In genomic region chr15:89315190-89315731, GRCm38 (mm10) we compare ENCODE assay signal across 8 mouse cellular contexts. TPM values are rescaled to one million over a fixed set of nuclear protein-coding genes. Genes with fewer than 3 reads are reported as not detected.
DNase-seq lines count a peak whose midpoint lies in the region; ATAC-seq and TF ChIP-seq lines count a peak whose summit lies in the region.

TSS of gene Sbf1 (minus strand) at chr15:89315311.

- peak; percentile 93 for ATAC-seq in activated CD4-positive, CD25-positive, alpha-beta regulatory T cell, adult 4 months

- peak within 1 kb of the TSS; percentile 79 for H3K4me3 ChIP-seq in cortical plate, adult 2 months (ENCODE audit: insufficient read depth, low read length)
- H3K4me3 ChIP-seq in megakaryocyte, embryonic 14.5 days (replicated peaks), result peak within 1 kb of the TSS; percentile 100

- H3K9me3 ChIP-seq in megakaryocyte, embryonic 14.5 days, result no peaks in the 10 kb centered on the region

- peaks cover 11% of the 10 kb centered on the region; the same call in 1 of the 2 replicates for H3K4me1 ChIP-seq in cortical plate, adult 2 months (ENCODE audit: control insufficient read depth, insufficient read depth, low read length)
- peaks cover 54% of the 10 kb centered on the region for H3K4me1 ChIP-seq in megakaryocyte, embryonic 14.5 days

- TF ChIP-seq POLR2A in cortical plate, adult 2 months (IDR thresholded peaks at IDR 0.05; ENCODE audit: extremely low read depth, insufficient read depth, low read length), result peak; percentile 63

- no peak for TF ChIP-seq CTCF in cortical plate, adult 2 months (IDR thresholded peaks at IDR 0.05; ENCODE audit: extremely low read depth, insufficient read depth, low read length)

- peaks cover 5% of the 10 kb centered on the region for H3K36me3 ChIP-seq in megakaryocyte, embryonic 14.5 days (replicated peaks; ENCODE audit: low read length)

- DNase-seq in gastrocnemius, adult 8-10 months (ENCODE audit: low spot score in 2 of 2), result peak; percentile 99
- peak; percentile 72 for DNase-seq in hindlimb bud, embryonic 11.5 days (ENCODE audit: extremely low spot score, low read depth, low spot score)
- DNase-seq in left cerebral cortex, adult 8-10 months (ENCODE audit: low spot score in 2 of 2), result peak; percentile 83 to 99
- DNase-seq in right cerebral cortex, postnatal 10 days (ENCODE audit: low spot score in 2 of 2), result peak; percentile 98
- DNase-seq in urinary bladder, postnatal 25 days (ENCODE audit: low spot score), result peak; percentile 96

- H3K27ac ChIP-seq in cortical plate, adult 2 months (ENCODE audit: insufficient read depth, low read length), result peak within 1 kb of the TSS; percentile 72

- H3K27me3 ChIP-seq in megakaryocyte, embryonic 14.5 days (replicated peaks), result no peaks in the 10 kb centered on the region

RNA-seq across cellular contexts. Expression of gene Sbf1, which starts in this region (rescaled TPM):
- 100 to 1,000 TPM in 1 of 2 experiments, 10 to 100 TPM in 1; 80.4 to 102 TPM for polyA plus RNA-seq in activated CD4-positive, CD25-positive, alpha-beta regulatory T cell, adult 4 months (2017; shearing (Covaris generic))
- polyA plus RNA-seq in cortical plate, adult 2 months (2012; rRNA removed), result 264 and 276 TPM in 2 replicates
- total RNA-seq in gastrocnemius, adult 8-10 months (2022), result 100 to 1,000 TPM in 1 of 4 experiments, 10 to 100 TPM in 3; 64.8 to 105 (median 72.5) TPM
- 100 to 1,000 TPM; 230 to 240 (median 238) TPM for total RNA-seq in left cerebral cortex, adult 8-10 months (2022)
- polyA plus RNA-seq in megakaryocyte, embryonic 14.5 days (2012; ENCODE audit: insufficient read depth, low replicate concordance), result 171 and 172 TPM in 2 replicates

Comparison
In these comparisons a context has a peak if more than half of its experiments do, and no peak if none do; other contexts are left out.
1. Peak in every context shown above with its lines: DNase-seq, ATAC-seq, H3K4me3 ChIP-seq and H3K27ac ChIP-seq.